Comparison of ENCODE assay signal across 21 mouse cellular contexts in the genomic region with DNA sequence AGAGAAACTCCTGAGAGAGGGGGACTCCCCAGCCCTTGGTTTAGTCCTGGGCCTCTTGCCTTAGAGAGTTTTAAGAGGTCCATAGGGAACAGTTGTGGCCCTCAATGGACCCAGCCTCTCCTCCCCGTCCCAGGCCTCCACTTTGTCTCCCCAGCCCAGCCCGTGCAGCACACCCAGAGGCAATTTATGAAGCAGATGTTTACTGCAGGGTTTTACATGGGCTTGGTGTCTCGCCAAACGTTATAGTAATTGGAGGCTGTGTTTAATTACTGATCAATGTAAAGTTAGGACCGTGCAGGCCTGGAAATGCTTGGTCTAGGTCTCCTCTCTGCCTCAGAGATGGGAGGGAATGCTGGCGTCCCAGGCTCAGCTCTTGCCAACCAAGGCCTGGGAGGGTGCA. TPM values are rescaled to one million over a fixed set of nuclear protein-coding genes. Genes with fewer than 3 reads are reported as not detected.
"Had no signal": no experiment of that assay in that cellular context is flagged by ENCODE, and none has a peak within 500 bp of the region (broad histone marks: within the 10 kb centered on the region; RNA-seq: fewer than 3 reads in every experiment).

No protein-coding gene starts in this region.

- H3K4me3 ChIP-seq: midbrain, embryonic 13.5 days; myocyte; neural tube, embryonic 15.5 days; stomach, embryonic 15.5 days had no signal

- H3K36me3 ChIP-seq: midbrain, embryonic 13.5 days; neural tube, embryonic 15.5 days; stomach, embryonic 15.5 days had no signal

- H3K9me3 ChIP-seq: midbrain, embryonic 13.5 days; neural tube, embryonic 15.5 days; stomach, embryonic 15.5 days had no signal

- DNase-seq: kidney, adult 2 months; kidney, postnatal 36 days; layer of hippocampus, adult 9-11 months; liver, postnatal 0 days; lung, embryonic 14.5 days; right cerebral cortex, adult 18-20 months; right cerebral cortex, postnatal 14 days; right cerebral cortex, postnatal 4 days; thymus, postnatal 25 days had no signal

- H3K4me1 ChIP-seq: midbrain, embryonic 13.5 days; stomach, embryonic 15.5 days had no signal

- H3K27me3 ChIP-seq: stomach, embryonic 15.5 days had no signal

- H3K4me2 ChIP-seq: liver, embryonic 11.5 days; lung, embryonic 14.5 days; midbrain, embryonic 13.5 days; neural tube, embryonic 15.5 days; stomach, embryonic 15.5 days had no signal

- H3K9ac ChIP-seq: liver, embryonic 14.5 days; liver, postnatal 0 days; lung, embryonic 14.5 days; midbrain, embryonic 13.5 days; neural tube, embryonic 15.5 days; stomach, embryonic 15.5 days had no signal

- ATAC-seq: intestine, postnatal 0 days; liver, postnatal 0 days; lung, postnatal 0 days; midbrain, embryonic 13.5 days; midbrain, embryonic 16.5 days had no signal

- H3K27ac ChIP-seq: kidney, postnatal 0 days; liver, embryonic 14.5 days; macrophage; midbrain, embryonic 13.5 days; neural tube, embryonic 15.5 days; stomach, embryonic 15.5 days had no signal

RNA-seq across cellular contexts. Expression of a gene that starts 37.5 kb away (rescaled TPM):
- total RNA-seq: monocyte, adult 5-6 weeks had no signal
